Mouse (Mus musculus) adrenal gland, adult 2 months (tissue): Measurements from ENCODE around the gene Fam117b. TPM values are rescaled to one million over a fixed set of nuclear protein-coding genes. Genes with fewer than 3 reads are reported as not detected.

ENCODE experiments used
- DNase-seq: peaks from one replicate; pipeline ENCODE4 v3.0.0; 2021
- polyA plus RNA-seq: library from polyadenylated mRNA; depleted of rRNA; stranded (reverse); fragments of >200 nt; gene quantifications from 2 replicates; pipeline ENCODE4 v1.2.3, GENCODE M21; 2012
- total RNA-seq, 2 experiments: library from RNA; stranded (reverse); gene quantifications; 2 replicates each; pipeline ENCODE4 v1.2.3; 2021

Gene Fam117b
- total and polyA plus RNA-seq, 3 experiments: 26.9 to 35.6 (median 33.8) TPM

DNA sequence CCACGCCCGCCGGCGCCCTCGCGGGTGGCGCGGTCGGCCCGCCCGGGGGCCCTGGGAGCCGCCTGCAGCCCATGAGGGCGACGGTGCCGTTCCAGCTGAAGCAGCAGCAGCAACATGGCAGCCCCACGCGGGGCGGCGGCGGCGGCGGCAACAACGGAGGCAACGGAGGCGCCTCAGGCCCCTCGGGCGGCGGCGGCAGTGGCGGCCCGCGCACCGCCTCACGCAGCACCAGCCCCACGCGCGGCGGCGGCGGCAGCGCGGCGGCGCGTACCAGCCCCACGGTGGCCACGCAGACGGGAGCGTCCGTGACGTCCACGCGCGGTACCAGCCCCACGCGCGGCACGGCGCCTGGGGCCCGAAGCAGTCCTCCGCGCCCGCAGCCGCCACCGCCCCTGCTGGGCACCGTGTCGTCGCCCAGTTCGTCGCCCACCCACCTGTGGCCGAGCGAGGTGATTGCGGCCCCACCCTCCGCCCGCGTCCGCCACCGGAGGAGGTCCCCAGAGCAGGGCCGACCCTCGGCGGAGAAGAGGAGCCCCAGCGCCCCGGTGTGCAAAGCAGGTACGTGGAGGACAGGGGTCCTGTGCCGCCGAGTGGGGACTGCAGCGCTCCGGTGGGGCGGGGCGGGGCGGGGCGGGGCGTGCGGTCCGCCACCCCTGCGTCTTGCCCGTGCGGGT lies 526 bp downstream of the Fam117b start:
- peak; percentile 70 for DNase-seq

- no peak for DNase-seq
Measured at GRCm38 (mm10) chr1:59913869-59914225, 1.0 kb downstream of the Fam117b start.

DNA sequence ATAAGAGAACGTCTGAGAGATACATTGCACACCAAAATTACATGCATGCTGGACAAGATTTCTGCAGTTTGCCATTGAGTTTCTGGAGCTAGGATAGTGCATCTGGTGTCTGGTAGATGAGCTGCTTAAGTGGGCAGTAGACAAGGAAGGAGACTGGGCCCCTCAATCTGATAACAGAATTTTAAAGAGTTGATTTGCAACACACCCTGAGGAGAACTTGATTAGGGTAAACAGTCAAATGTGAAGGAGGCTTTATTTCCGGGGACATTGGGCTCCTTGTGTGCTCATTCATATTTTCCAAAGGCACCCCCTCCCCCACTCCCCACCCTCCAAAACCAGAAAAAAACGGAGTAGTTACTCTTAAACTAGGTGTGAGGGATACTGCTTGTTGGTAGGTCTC lies 2.0 kb downstream of the Fam117b start:
- no peak for DNase-seq

GRCm38 (mm10) chr1:59915843-59916610 lies 3.2 kb downstream of the Fam117b start:
- DNase-seq: peak; percentile 20

DNA sequence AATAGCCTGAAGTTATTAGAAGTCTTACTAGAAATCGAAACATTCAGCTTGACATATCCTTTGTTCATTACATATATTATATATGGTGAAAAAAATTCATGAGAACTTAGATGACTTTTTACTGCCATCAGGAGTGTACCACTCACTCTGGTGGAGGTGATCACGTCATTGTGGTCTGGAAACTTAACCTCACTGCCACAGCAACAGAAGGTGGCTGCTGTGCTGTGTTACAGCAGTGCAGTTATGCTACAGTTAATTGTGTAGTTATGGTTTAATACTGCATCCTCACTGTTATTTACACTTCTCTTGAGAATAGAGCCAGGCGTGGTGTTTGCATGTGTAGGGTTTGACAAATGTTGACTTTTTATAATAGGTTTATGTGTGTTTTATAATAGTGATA lies 4.6 kb downstream of the Fam117b start:
- no peak for DNase-seq

GRCm38 (mm10) chr1:59918075-59918474 lies 5.3 kb downstream of the Fam117b start:
- DNase-seq: no peak

GRCm38 (mm10) chr1:59923201-59923600 lies 10.4 kb downstream of the Fam117b start:
- DNase-seq: no peak

DNA sequence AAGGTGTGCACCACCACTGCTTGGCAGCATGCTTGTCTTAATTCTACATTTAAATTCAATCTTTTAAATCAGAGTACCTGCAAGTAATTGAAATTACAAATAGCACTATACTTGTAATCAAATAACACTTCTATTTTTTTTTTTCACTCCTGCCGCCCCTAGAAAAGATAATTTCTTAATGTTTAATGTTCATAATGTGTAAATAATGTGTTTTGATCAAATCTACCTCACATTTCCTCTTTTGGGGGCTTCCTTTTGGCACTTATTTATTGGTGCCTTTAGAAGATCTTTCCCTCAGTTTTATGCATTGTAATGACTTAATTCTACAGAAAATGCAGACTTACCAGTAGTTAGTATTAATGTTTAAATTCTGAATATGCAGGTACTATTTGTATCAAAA lies 10.9 kb downstream of the Fam117b start:
- DNase-seq: no peak

- no peak for DNase-seq
Measured at GRCm38 (mm10) chr1:59924411-59924810, 11.6 kb downstream of the Fam117b start.

GRCm38 (mm10) chr1:59926021-59926672 lies 13.3 kb downstream of the Fam117b start:
- no peak for DNase-seq

GRCm38 (mm10) chr1:59927131-59927680 lies 14.4 kb downstream of the Fam117b start:
- DNase-seq: no peak

DNA sequence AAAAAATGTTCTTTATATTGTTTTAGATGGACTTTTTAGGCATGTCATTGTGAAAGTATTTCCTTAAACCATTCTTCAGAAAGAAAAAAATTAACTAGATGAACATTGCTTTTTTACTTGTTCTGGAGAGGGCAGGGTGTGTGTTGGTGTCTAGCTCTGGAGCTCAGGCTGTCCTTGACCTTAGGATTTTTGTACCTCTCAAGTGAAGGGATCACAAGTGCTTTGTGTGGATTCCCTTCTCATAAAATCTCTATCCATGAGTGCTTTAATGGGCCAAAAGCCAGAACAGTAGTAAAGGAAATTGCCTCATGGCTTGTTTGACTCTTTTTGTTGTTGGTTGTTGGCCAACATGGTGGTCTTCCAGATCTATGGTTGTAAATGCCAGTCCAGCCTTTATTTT lies 18.1 kb downstream of the Fam117b start:
- DNase-seq: no peak

DNA sequence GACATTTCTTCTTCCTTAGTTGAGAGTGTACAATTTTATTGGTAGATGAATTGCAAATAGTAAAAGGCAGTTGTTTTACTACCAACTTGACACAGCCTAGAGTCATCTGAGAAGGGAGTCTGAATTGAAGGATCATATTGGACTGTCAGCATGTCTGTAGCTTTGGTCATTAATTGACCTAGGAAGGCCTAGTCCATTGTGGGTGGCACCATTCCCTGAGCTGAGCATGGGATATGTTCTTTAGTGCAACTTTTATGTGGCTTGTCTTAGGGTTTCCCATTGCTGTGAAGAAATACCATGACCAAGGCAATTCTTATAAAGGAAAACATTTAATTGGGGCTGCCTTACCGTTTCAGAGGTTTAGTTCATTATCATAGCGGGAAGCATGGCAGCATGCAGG lies 20.2 kb downstream of the Fam117b start:
- DNase-seq: no peak

DNA sequence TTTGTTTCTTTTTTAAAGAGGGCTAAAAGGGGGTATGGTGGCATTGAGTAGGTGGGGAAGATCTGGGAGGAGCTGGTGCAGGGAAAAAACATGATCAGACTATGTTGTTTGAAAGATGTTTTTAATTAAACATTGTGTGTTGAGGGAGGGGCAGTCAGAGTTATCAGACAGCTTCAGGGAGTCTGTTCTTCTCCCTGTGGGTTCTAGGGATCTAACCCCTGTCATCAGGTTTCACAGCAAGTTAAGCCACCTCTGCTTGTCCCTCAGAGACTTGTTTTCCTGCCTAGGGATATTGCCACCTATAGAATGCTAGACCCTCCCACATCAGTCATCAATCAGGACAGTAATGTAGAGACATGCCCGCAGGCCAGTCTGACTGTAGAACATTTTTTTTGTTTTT lies 28.3 kb downstream of the Fam117b start:
- no peak for DNase-seq

DNA sequence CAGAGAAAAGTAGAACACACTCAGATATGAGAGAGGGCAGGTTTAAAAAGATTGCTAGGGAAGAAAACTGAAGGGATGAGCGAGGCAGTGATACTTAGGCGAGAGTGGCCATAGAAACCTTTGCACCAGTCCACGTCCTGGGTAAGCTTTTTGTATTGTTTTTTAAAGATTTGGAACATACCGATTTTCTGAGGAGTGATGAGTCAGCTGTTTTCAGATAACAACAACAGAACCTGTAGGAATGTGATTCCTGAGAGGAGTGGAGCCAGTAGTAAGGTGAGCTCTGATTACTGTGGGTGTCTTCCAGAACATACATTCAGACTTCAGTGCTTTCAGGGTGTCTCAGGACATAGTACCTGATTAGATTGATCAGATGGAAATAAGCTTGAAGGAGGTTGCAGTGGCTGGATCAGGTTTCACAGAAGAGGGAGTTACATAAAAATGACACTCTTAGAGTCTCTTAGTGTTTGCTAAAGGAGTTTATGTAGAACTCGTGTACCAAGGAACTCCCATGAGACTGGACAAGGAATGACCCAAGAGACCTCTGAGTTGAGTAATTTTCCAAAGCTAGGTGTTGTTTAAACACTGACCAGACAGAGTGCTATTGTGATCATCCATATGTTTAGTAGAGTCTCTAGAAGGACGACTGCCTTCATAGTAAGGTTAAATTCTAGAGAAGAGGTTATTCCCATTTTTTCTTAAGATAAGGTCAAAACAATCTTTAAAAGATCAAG lies 29.4 kb downstream of the Fam117b start:
- no peak for DNase-seq

DNA sequence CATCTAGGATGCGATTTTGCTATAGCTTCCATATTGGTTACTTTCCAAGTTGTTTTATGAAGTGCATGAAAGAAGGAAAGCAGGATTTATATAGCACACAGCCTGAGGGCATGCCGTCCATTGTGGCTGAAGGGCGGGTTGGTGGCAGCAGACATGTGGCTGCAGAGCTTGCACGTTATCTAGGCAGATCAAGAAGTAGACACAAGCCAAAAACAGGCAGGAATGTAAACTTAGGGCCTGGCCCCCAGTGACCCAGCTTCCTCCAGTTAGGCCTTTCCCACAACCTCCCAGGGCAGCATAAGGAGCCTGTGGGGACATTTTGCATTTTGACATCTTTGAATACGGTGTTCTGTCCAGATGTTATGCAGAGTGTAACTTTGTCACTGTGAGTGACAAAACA lies 31.0 kb downstream of the Fam117b start:
- no peak for DNase-seq

DNA sequence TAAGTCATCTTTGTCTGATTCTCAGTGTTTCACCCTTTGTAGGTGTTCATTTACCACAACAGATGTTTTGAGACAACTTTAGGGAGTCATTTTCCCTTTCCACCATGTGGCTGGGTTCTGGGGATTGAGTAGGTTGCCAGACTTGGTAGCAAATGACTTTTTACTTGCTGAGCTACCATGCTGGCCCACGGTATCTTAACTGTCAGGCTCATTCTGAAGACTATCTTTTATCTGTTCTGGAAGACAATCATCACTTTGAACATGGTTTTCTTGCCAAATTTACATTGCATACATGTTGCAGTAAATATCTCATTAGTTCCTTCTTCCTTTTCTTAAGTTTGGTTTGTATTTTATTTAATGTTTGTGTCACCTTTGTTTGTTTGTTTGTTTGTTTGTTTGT lies 33.2 kb downstream of the Fam117b start:
- DNase-seq: no peak

- no peak for DNase-seq
Measured at GRCm38 (mm10) chr1:59947509-59947908, 34.7 kb downstream of the Fam117b start.

GRCm38 (mm10) chr1:59957206-59957605 lies 44.4 kb downstream of the Fam117b start:
- no peak for DNase-seq

DNA sequence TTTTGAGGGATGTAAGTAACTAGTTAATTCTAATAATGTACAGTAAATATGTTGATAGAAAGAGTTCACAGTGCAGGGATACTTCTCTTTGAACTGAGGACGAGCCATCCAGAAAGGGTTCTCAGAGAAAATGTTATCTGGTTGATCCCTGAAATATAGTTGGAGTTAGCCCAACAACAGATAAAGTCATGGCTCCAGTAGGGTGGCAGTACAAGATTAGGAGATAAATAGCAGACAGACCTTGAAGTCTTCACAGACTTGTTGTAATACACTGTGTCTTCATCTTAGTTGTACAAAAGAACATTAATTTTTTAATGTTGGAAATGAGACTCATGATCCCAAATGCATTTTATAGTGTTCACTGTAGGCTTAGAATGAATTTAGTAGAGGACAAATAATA lies 47.1 kb downstream of the Fam117b start:
- no peak for DNase-seq

DNA sequence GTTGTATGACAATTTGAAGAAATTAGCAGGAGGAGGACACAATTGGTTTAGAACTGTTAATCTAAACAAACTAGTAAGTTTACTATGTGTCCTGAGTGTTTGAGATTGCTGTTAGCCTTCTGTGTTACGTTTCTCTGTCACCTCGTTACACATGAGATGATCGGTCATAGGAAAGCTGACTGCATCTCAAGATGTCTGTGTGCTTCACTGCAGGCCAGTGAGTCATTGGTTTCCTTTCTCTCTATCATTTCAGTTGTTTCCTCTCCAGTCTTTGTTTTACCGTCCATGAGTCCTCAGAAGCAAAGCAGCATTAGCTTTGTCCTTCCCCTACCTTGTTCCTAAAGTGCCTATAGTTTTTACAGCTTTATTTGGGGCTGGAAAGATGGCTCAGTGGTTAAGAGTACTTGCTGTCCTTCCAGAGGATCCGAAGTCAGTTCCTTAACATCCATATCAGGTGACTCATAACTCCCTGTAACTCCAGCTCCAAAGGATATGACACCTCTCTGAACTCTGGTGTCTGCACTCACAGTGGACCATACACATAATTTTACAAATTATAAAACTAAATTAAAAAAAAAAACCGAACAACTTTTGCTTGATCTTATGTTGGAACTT lies 53.5 kb downstream of the Fam117b start:
- no peak for DNase-seq

GRCm38 (mm10) chr1:59967291-59967690 lies 54.5 kb downstream of the Fam117b start:
- peak; percentile 30 for DNase-seq
